Mouse (Mus musculus) embryonic fibroblast, embryonic 13.5 days (primary cell): ENCODE results near the gene Ankrd44.

ENCODE experiments used
- CTCF ChIP-seq: IDR thresholded peaks from 2 replicates; pipeline ENCODE4 v1.5.1; 2011; ENCODE audit warnings: mild to moderate bottlenecking, control low read depth, low read length, moderate library complexity, borderline replicate concordance; ENCODE audit not compliant: insufficient read depth
- POLR2A ChIP-seq: IDR thresholded peaks from 2 replicates; pipeline ENCODE4 v1.6.1; 2011; ENCODE audit warnings: low read depth, mild to moderate bottlenecking, control low read depth, low read length, moderate library complexity

DNA sequence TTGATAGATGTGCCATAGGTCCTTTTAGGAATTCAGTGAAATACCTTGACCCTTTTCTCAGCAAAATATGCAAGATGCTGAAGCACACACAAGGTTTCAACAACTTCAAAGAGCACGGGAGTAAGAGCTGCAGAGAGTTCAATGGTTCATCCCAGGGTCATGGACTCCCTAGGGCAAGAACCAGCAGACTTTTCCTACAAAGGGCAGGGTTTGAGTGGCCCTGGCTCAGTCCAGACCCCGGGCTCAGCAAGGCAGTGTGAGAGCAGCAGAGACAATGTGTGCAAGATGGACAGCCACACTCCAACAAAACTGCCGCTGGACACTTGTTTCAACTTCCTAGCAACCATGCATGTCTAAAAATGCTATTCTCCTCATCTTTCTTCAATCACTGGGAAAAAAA, 98.8 kb downstream of the Ankrd44 start:
- TF ChIP-seq CTCF (no peak), POLR2A (no peak)
